Mouse (Mus musculus) layer of hippocampus, postnatal 25 days (tissue): Measurements from ENCODE around the gene Xpot. TPM values are rescaled to one million over a fixed set of nuclear protein-coding genes. Genes with fewer than 3 reads are reported as not detected.

Experiments used
- DNase-seq, 2 experiments: peaks; one replicate each; pipeline ENCODE4 v3.0.0; 2022; ENCODE audit warnings: mixed read lengths in 2 of 2, low spot score in 1 of 2; ENCODE audit errors: extremely low spot score in 1 of 2
- total RNA-seq, 2 experiments: library from RNA; stranded (reverse); gene quantifications; 2 replicates each; pipeline ENCODE4 v1.2.3; 2021

The Xpot gene
- 10 to 100 TPM; 61.2 to 69.0 TPM for total RNA-seq

GRCm38 (mm10) chr10:121626186-121626882, at the start of gene Xpot:
Gene Xpot (minus strand): TSS chr10:121626332.
- peak; percentile 93 to 96 for DNase-seq

- DNase-seq = no peak
These were observed 43.0 kb upstream of the Xpot start for GRCm38 (mm10) chr10:121669103-121669502.

GRCm38 (mm10) chr10:121665631-121666145, 39.6 kb upstream of the Xpot start:
- DNase-seq = no peak

GRCm38 (mm10) chr10:121663599-121663998, 37.5 kb upstream of the Xpot start:
- DNase-seq = no peak

- DNase-seq = no peak
These were observed 36.6 kb upstream of the Xpot start for GRCm38 (mm10) chr10:121662711-121663110.

- peak in 1 of 2 experiments; percentile 13 for DNase-seq
These were observed 29.8 kb upstream of the Xpot start for GRCm38 (mm10) chr10:121655907-121656306.

- DNase-seq = no peak
These were observed 26.9 kb upstream of the Xpot start for GRCm38 (mm10) chr10:121653079-121653478.

- no peak for DNase-seq
These were observed 20.2 kb upstream of the Xpot start for GRCm38 (mm10) chr10:121646294-121646693.

- DNase-seq = no peak
These were observed 16.2 kb upstream of the Xpot start for GRCm38 (mm10) chr10:121642054-121642947.

GRCm38 (mm10) chr10:121641272-121642053, 15.3 kb upstream of the Xpot start, which contains the start of gene D930020B18Rik:
Gene D930020B18Rik (plus strand): TSS chr10:121641588.
- DNase-seq = no peak

GRCm38 (mm10) chr10:121640944-121641271, 14.8 kb upstream of the Xpot start:
- DNase-seq = no peak

- DNase-seq = peak in 1 of 2 experiments; percentile 36
These were observed 14.2 kb upstream of the Xpot start for GRCm38 (mm10) chr10:121640150-121640930.

GRCm38 (mm10) chr10:121639573-121639972, 13.4 kb upstream of the Xpot start:
- DNase-seq = no peak

GRCm38 (mm10) chr10:121636276-121636675, 10.1 kb upstream of the Xpot start:
- no peak for DNase-seq

GRCm38 (mm10) chr10:121634159-121634558, 8.0 kb upstream of the Xpot start:
- no peak for DNase-seq

- no peak for DNase-seq
These were observed 2.5 kb upstream of the Xpot start for GRCm38 (mm10) chr10:121628561-121629040.

- no peak for DNase-seq
These were observed 1.2 kb upstream of the Xpot start for GRCm38 (mm10) chr10:121627216-121627852.

GRCm38 (mm10) chr10:121625407-121626185, 536 bp downstream of the Xpot start:
- no peak for DNase-seq
